Mouse (Mus musculus): ENCODE data around the gene Prkrip1. TPM values are rescaled to one million over a fixed set of nuclear protein-coding genes. Genes with fewer than 3 reads are reported as not detected.

The Prkrip1 gene
- polyA plus RNA-seq, 1 experiment from 2014 or later, result 44.1 TPM

GRCm38 (mm10) chr5:136182830-136183229 is 15.9 kb downstream of the Prkrip1 start:
- Histone ChIP-seq H3K27ac (ENCODE audit: low read length) (no peak overlapping the region), H3K4me2 (ENCODE audit: low read depth, low read length) (no peak overlapping the region), H3K4me1 (ENCODE audit: control insufficient read depth, insufficient read depth, low read length) (no peaks in the 10 kb centered on the region), H3K36me3 (ENCODE audit: control insufficient read depth, insufficient read depth, low read length) (peaks cover 4% of the 10 kb centered on the region; the same call in 1 of the 2 replicates), H3K9me3 (ENCODE audit: control insufficient read depth, low read length) (no peaks in the 10 kb centered on the region), H3K9ac (ENCODE audit: low read depth, low read length) (no peak overlapping the region), H3K4me3 (ENCODE audit: low read length) (no peak overlapping the region), H3K27me3 (replicated peaks; ENCODE audit: control insufficient read depth, insufficient read depth, low read length) (no peaks in the 10 kb centered on the region)
- ATAC-seq, result no peak
- 93% methylated on average over 4 of the region's 4 CpGs for WGBS

GRCm38 (mm10) chr5:136182049-136182448 is 16.7 kb downstream of the Prkrip1 start:
- ATAC-seq, result no peak
- 83% methylated on average over 6 of the region's 6 CpGs for whole genome bisulfite sequencing
- H3K36me3 ChIP-seq (ENCODE audit: control insufficient read depth, insufficient read depth, low read length), result peaks cover 4% of the 10 kb centered on the region; the same call in 1 of the 2 replicates

GRCm38 (mm10) chr5:136181197-136181596 is 17.6 kb downstream of the Prkrip1 start:
- 91% methylated on average over 6 of the region's 6 CpGs for WGBS
- no peak overlapping the region for H3K4me2 ChIP-seq (ENCODE audit: low read depth, low read length)

More at GRCm38 (mm10) chr5:136182049-136182448, 16.7 kb downstream of the Prkrip1 start:
- Histone ChIP-seq H3K27ac (ENCODE audit: low read length) (no peak overlapping the region), H3K9ac (ENCODE audit: low read depth, low read length) (no peak overlapping the region), H3K4me1 (ENCODE audit: control insufficient read depth, insufficient read depth, low read length) (no peaks in the 10 kb centered on the region), H3K27me3 (replicated peaks; ENCODE audit: control insufficient read depth, insufficient read depth, low read length) (no peaks in the 10 kb centered on the region), H3K4me2 (ENCODE audit: low read depth, low read length) (no peak overlapping the region), H3K9me3 (ENCODE audit: control insufficient read depth, low read length) (no peaks in the 10 kb centered on the region), H3K4me3 (ENCODE audit: low read length) (no peak overlapping the region)

GRCm38 (mm10) chr5:136179594-136179993 is 19.2 kb downstream of the Prkrip1 start:
- 79% methylated on average over 5 of the region's 5 CpGs for WGBS
- peaks cover 4% of the 10 kb centered on the region; the same call in 1 of the 2 replicates for H3K36me3 ChIP-seq (ENCODE audit: control insufficient read depth, insufficient read depth, low read length)

More at GRCm38 (mm10) chr5:136181197-136181596, 17.6 kb downstream of the Prkrip1 start:
- Histone ChIP-seq H3K27me3 (replicated peaks; ENCODE audit: control insufficient read depth, insufficient read depth, low read length) (no peaks in the 10 kb centered on the region), H3K9me3 (ENCODE audit: control insufficient read depth, low read length) (no peaks in the 10 kb centered on the region), H3K4me1 (ENCODE audit: control insufficient read depth, insufficient read depth, low read length) (no peaks in the 10 kb centered on the region), H3K27ac (ENCODE audit: low read length) (no peak overlapping the region), H3K4me3 (ENCODE audit: low read length) (no peak overlapping the region), H3K9ac (ENCODE audit: low read depth, low read length) (no peak overlapping the region), H3K36me3 (ENCODE audit: control insufficient read depth, insufficient read depth, low read length) (peaks cover 4% of the 10 kb centered on the region; the same call in 1 of the 2 replicates)
- no peak for ATAC-seq

GRCm38 (mm10) chr5:136173606-136174463 is 24.9 kb downstream of the Prkrip1 start:
- H3K27ac ChIP-seq (ENCODE audit: low read length), result peak overlapping the region; percentile 59
- H3K9me3 ChIP-seq (ENCODE audit: control insufficient read depth, low read length), result no peaks in the 10 kb centered on the region
- WGBS, result 28% methylated on average over 9 of the region's 9 CpGs
- H3K9ac ChIP-seq (ENCODE audit: low read depth, low read length), result 0 out of 2 replicates have a peak overlapping the region, but pooled peaks have one; percentile 31
- no peaks in the 10 kb centered on the region for H3K36me3 ChIP-seq (ENCODE audit: control insufficient read depth, insufficient read depth, low read length)
- H3K4me3 ChIP-seq (ENCODE audit: low read length), result no peak overlapping the region
- H3K4me2 ChIP-seq (ENCODE audit: low read depth, low read length), result 0 out of 2 replicates have a peak overlapping the region, but pooled peaks have one; percentile 8
- ATAC-seq, result peak; percentile 24
- peaks cover 29% of the 10 kb centered on the region for H3K4me1 ChIP-seq (ENCODE audit: control insufficient read depth, insufficient read depth, low read length)
- H3K27me3 ChIP-seq (replicated peaks; ENCODE audit: control insufficient read depth, insufficient read depth, low read length), result no peaks in the 10 kb centered on the region

More at GRCm38 (mm10) chr5:136179594-136179993, 19.2 kb downstream of the Prkrip1 start:
- H3K9me3 ChIP-seq (ENCODE audit: control insufficient read depth, low read length), result no peaks in the 10 kb centered on the region
- H3K9ac ChIP-seq (ENCODE audit: low read depth, low read length), result no peak overlapping the region
- ATAC-seq, result no peak
- no peaks in the 10 kb centered on the region for H3K27me3 ChIP-seq (replicated peaks; ENCODE audit: control insufficient read depth, insufficient read depth, low read length)
- no peak overlapping the region for H3K27ac ChIP-seq (ENCODE audit: low read length)
- H3K4me2 ChIP-seq (ENCODE audit: low read depth, low read length), result no peak overlapping the region
- H3K4me1 ChIP-seq (ENCODE audit: control insufficient read depth, insufficient read depth, low read length), result no peaks in the 10 kb centered on the region
- H3K4me3 ChIP-seq (ENCODE audit: low read length), result no peak overlapping the region

GRCm38 (mm10) chr5:136172939-136173338 is 25.8 kb downstream of the Prkrip1 start:
- H3K4me3 ChIP-seq (ENCODE audit: low read length), result no peak overlapping the region
- no peak overlapping the region for H3K4me2 ChIP-seq (ENCODE audit: low read depth, low read length)
- no peak for ATAC-seq
- H3K4me1 ChIP-seq (ENCODE audit: control insufficient read depth, insufficient read depth, low read length), result peaks cover 29% of the 10 kb centered on the region
- H3K27ac ChIP-seq (ENCODE audit: low read length), result 0 out of 2 replicates have a peak overlapping the region, but pooled peaks have one; percentile 16
- WGBS, result 74% methylated on average over 9 of the region's 9 CpGs
- H3K9ac ChIP-seq (ENCODE audit: low read depth, low read length), result no peak overlapping the region
- no peaks in the 10 kb centered on the region for H3K36me3 ChIP-seq (ENCODE audit: control insufficient read depth, insufficient read depth, low read length)
- H3K27me3 ChIP-seq (replicated peaks; ENCODE audit: control insufficient read depth, insufficient read depth, low read length), result no peaks in the 10 kb centered on the region
- 0 out of 2 replicates have a peak, but pooled peaks cover 4% of the 10 kb centered on the region for H3K9me3 ChIP-seq (ENCODE audit: control insufficient read depth, low read length)

GRCm38 (mm10) chr5:136171363-136172341 is 27.1 kb downstream of the Prkrip1 start:
- WGBS, result 26% methylated on average over 17 of the region's 17 CpGs
- Histone ChIP-seq H3K9ac (ENCODE audit: low read depth, low read length) (peak overlapping the region; percentile 73), H3K36me3 (ENCODE audit: control insufficient read depth, insufficient read depth, low read length) (no peaks in the 10 kb centered on the region), H3K27me3 (replicated peaks; ENCODE audit: control insufficient read depth, insufficient read depth, low read length) (no peaks in the 10 kb centered on the region), H3K27ac (ENCODE audit: low read length) (peak overlapping the region; percentile 16), H3K4me3 (ENCODE audit: low read length) (peak overlapping the region; percentile 68), H3K4me1 (ENCODE audit: control insufficient read depth, insufficient read depth, low read length) (peaks cover 29% of the 10 kb centered on the region), H3K4me2 (ENCODE audit: low read depth, low read length) (peak overlapping the region; percentile 97), H3K9me3 (ENCODE audit: control insufficient read depth, low read length) (0 out of 2 replicates have a peak, but pooled peaks cover 4% of the 10 kb centered on the region)
- ATAC-seq, result peak; percentile 5; the same call in 1 of the 2 replicates

- H3K27ac ChIP-seq (ENCODE audit: low read length), result peak within 1 kb of the TSS; percentile 18
- WGBS, result 2% methylated on average over 44 of the region's 49 CpGs
- H3K4me3 ChIP-seq (ENCODE audit: low read length), result peak within 1 kb of the TSS; percentile 68
- H3K9ac ChIP-seq (ENCODE audit: low read depth, low read length), result peak within 1 kb of the TSS; percentile 73
- no peaks in the 10 kb centered on the region for H3K27me3 ChIP-seq (replicated peaks; ENCODE audit: control insufficient read depth, insufficient read depth, low read length)
- H3K4me2 ChIP-seq (ENCODE audit: low read depth, low read length), result peak within 1 kb of the TSS; percentile 97
- H3K4me1 ChIP-seq (ENCODE audit: control insufficient read depth, insufficient read depth, low read length), result peaks cover 29% of the 10 kb centered on the region
- H3K9me3 ChIP-seq (ENCODE audit: control insufficient read depth, low read length), result 0 out of 2 replicates have a peak, but pooled peaks cover 4% of the 10 kb centered on the region
- H3K36me3 ChIP-seq (ENCODE audit: control insufficient read depth, insufficient read depth, low read length), result no peaks in the 10 kb centered on the region
- ATAC-seq, result peak; percentile 77
These were observed 28.0 kb downstream of the Prkrip1 start, which contains the start of gene Orai2 for GRCm38 (mm10) chr5:136170512-136171362. Gene Orai2, minus strand, starts transcription at chr5:136170713.

Data from intestine, embryonic 16.5 days (tissue).